Mouse (Mus musculus) embryonic fibroblast, embryonic 13.5 days (primary cell): ENCODE results near the gene Cbx1.

Experiments used
- CTCF ChIP-seq: IDR thresholded peaks from 2 replicates; pipeline ENCODE4 v1.5.1; 2011; ENCODE audit warnings: mild to moderate bottlenecking, control low read depth, low read length, moderate library complexity, borderline replicate concordance; ENCODE audit not compliant: insufficient read depth
- POLR2A ChIP-seq: IDR thresholded peaks from 2 replicates; pipeline ENCODE4 v1.6.1; 2011; ENCODE audit warnings: low read depth, mild to moderate bottlenecking, control low read depth, low read length, moderate library complexity

GRCm38 (mm10) chr11:96814443-96814842, 25.5 kb downstream of the Cbx1 start:
- TF ChIP-seq POLR2A = no peak
- no peak for TF ChIP-seq CTCF
